Mouse (Mus musculus): Measurements from ENCODE around the gene Lrpap1. TPM values are rescaled to one million over a fixed set of nuclear protein-coding genes. Genes with fewer than 3 reads are reported as not detected.

The Lrpap1 gene
- total and polyA plus RNA-seq, 3 experiments = 22.9 to 43.7 (median 39.6) TPM

- in situ Hi-C loops (cut with MboI; ENCODE audit: low pct_ligation_motif_present, low pct_unique_long_range_greater_than_20kb, low sequenced_read_pairs) = no loop called here
- H3K27me3 ChIP-seq (replicated peaks) = peaks cover 75% of the 10 kb centered on the region
- peaks cover 0 to 3% of the 10 kb centered on the region in 2 experiments; a peak in 2 of 4 replicates for H3K4me1 ChIP-seq (ENCODE audit: control insufficient read depth in 1 of 2, insufficient read depth in 2 of 2)
- no peaks in the 10 kb centered on the region for H3K36me3 ChIP-seq (replicated peaks in 1 of 2; ENCODE audit: control insufficient read depth in 1 of 2, insufficient read depth in 1 of 2, low read length in 1 of 2)
- H3K9me3 ChIP-seq (replicated peaks; ENCODE audit: low read length) = peaks cover 7% of the 10 kb centered on the region
- H3K79me2 ChIP-seq (replicated peaks; ENCODE audit: control insufficient read depth, extremely low read depth, insufficient read depth, poor library complexity, severe bottlenecking) = no peaks in the 10 kb centered on the region
- TF ChIP-seq CTCF (conservative IDR thresholded peaks at IDR 0.05 in 1 of 2, IDR thresholded peaks at IDR 0.05 in 1 of 2; ENCODE audit: low read depth in 2 of 2, low read length in 2 of 2) (no peak), POLR2AphosphoS2 (IDR thresholded peaks at IDR 0.05; ENCODE audit: low read depth, low read length) (no peak), ZNF384 (IDR thresholded peaks at IDR 0.05; ENCODE audit: low read depth, low read length) (no peak), TBP (conservative IDR thresholded peaks at IDR 0.05; ENCODE audit: low read depth, low read length) (no peak), SIN3A (IDR thresholded peaks at IDR 0.05; ENCODE audit: low read length) (no peak), SMC3 (IDR thresholded peaks at IDR 0.05; ENCODE audit: low read depth, low read length) (no peak), CHD1 (IDR thresholded peaks at IDR 0.05; ENCODE audit: low read depth, low read length) (no peak), NELFE (IDR thresholded peaks at IDR 0.05; ENCODE audit: low read depth, low read length) (no peak), ZMIZ1 (IDR thresholded peaks at IDR 0.05; ENCODE audit: low read depth, low read length) (no peak), CHD2 (IDR thresholded peaks at IDR 0.05; ENCODE audit: low read length) (no peak), USF2 (conservative IDR thresholded peaks at IDR 0.05; ENCODE audit: low read depth, low read length) (no peak), MXI1 (IDR thresholded peaks at IDR 0.05; ENCODE audit: low read depth, low read length) (no peak), ETS1 (conservative IDR thresholded peaks at IDR 0.05; ENCODE audit: low read depth, low read length) (no peak), PAX5 (IDR thresholded peaks at IDR 0.05; ENCODE audit: low read length) (no peak), POLR2A (IDR thresholded peaks at IDR 0.05; ENCODE audit: low read depth, low read length) (no peak), KAT2A (IDR thresholded peaks at IDR 0.05; ENCODE audit: insufficient replicate concordance, low read length) (no peak), ZC3H11A (IDR thresholded peaks at IDR 0.05; ENCODE audit: low read depth, low read length) (no peak), GABPA (IDR thresholded peaks at IDR 0.05; ENCODE audit: insufficient replicate concordance, low read depth, low read length) (no peak), MAX (IDR thresholded peaks at IDR 0.05; ENCODE audit: low read length) (no peak), JUND (conservative IDR thresholded peaks at IDR 0.05; ENCODE audit: low read depth, low read length) (no peak)
- no peak overlapping the region for H3K4me2 ChIP-seq (ENCODE audit: insufficient read depth, low read depth, poor library complexity, severe bottlenecking)
- no peak for DNase-seq (ENCODE audit: extremely low read depth)
- H3K4me3 ChIP-seq (replicated peaks in 1 of 3; ENCODE audit: low read depth in 2 of 3, low read length in 2 of 3, poor library complexity in 1 of 3) = no peak overlapping the region
- no peak overlapping the region for H3K27ac ChIP-seq (ENCODE audit: insufficient read depth, low read depth)
- dilution Hi-C loops (cut with MboI; ENCODE audit: extremely low pct_ligation_motif_present, extremely low pct_unique_long_range_greater_than_20kb, low sequenced_read_pairs) = no loop called here
- H3K9ac ChIP-seq (ENCODE audit: insufficient read depth, low read depth) = no peak overlapping the region
These were observed 41.2 kb upstream of the Lrpap1 start for GRCm38 (mm10) chr5:35146747-35147146.

DNA sequence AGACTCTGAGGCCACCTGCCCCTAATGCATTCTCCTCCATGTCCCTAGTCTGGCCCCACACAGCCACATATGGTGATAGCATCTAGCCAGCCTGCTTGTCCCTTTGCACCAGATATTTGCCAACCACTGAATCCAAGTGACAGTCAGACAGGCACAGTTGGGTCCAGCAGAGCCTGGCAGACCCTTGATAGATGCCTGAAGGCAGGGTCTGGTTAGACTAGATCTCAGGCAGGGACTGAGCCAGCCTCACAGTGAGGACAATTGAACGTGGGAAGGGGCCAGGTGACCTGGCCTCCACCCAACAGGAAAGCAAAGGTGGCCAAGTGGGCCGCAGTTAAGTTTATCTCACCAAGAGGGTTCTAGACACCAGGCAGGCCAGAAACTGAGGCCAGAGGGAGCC lies 39.1 kb upstream of the Lrpap1 start:
- peaks cover 0 to 3% of the 10 kb centered on the region in 2 experiments; a peak in 2 of 4 replicates for H3K4me1 ChIP-seq (ENCODE audit: control insufficient read depth in 1 of 2, insufficient read depth in 2 of 2)
- H3K79me2 ChIP-seq (replicated peaks; ENCODE audit: control insufficient read depth, extremely low read depth, insufficient read depth, poor library complexity, severe bottlenecking) = no peaks in the 10 kb centered on the region
- H3K27me3 ChIP-seq (replicated peaks) = peaks cover 87% of the 10 kb centered on the region
- H3K36me3 ChIP-seq (replicated peaks in 1 of 2; ENCODE audit: control insufficient read depth in 1 of 2, insufficient read depth in 1 of 2, low read length in 1 of 2) = no peaks in the 10 kb centered on the region
- TF ChIP-seq POLR2AphosphoS2 (IDR thresholded peaks at IDR 0.05; ENCODE audit: low read depth, low read length) (no peak), MAX (IDR thresholded peaks at IDR 0.05; ENCODE audit: low read length) (no peak), ETS1 (conservative IDR thresholded peaks at IDR 0.05; ENCODE audit: low read depth, low read length) (no peak), RCOR1 (conservative IDR thresholded peaks at IDR 0.05; ENCODE audit: low read depth, low read length) (no peak), NRF1 (IDR thresholded peaks at IDR 0.05; ENCODE audit: low read depth, low read length) (no peak), MYC (IDR thresholded peaks at IDR 0.05; ENCODE audit: low read depth, low read length) (no peak), SIN3A (IDR thresholded peaks at IDR 0.05; ENCODE audit: low read length) (no peak), EP300 (IDR thresholded peaks at IDR 0.05; ENCODE audit: low read length) (no peak), RAD21 (IDR thresholded peaks at IDR 0.05; ENCODE audit: low read depth, low read length) (no peak), E2F4 (IDR thresholded peaks at IDR 0.05; ENCODE audit: insufficient replicate concordance, low read depth, low read length) (no peak), IRF4 (IDR thresholded peaks at IDR 0.05; ENCODE audit: low read depth, low read length) (no peak), POLR2A (IDR thresholded peaks at IDR 0.05; ENCODE audit: low read depth, low read length) (no peak), JUN (IDR thresholded peaks at IDR 0.05; ENCODE audit: insufficient read depth, low read depth, low read length) (no peak), USF1 (IDR thresholded peaks at IDR 0.05; ENCODE audit: low read depth, low read length) (no peak), PAX5 (IDR thresholded peaks at IDR 0.05; ENCODE audit: low read length) (no peak), MXI1 (IDR thresholded peaks at IDR 0.05; ENCODE audit: low read depth, low read length) (no peak)
- DNase-seq (ENCODE audit: extremely low read depth) = no peak
- H3K4me3 ChIP-seq (replicated peaks in 1 of 3; ENCODE audit: low read depth in 2 of 3, low read length in 2 of 3, poor library complexity in 1 of 3) = no peak overlapping the region
- no peak overlapping the region for H3K4me2 ChIP-seq (ENCODE audit: insufficient read depth, low read depth, poor library complexity, severe bottlenecking)
- dilution Hi-C loops (cut with MboI; ENCODE audit: extremely low pct_ligation_motif_present, extremely low pct_unique_long_range_greater_than_20kb, low sequenced_read_pairs) (no loop called here), in situ Hi-C loops (cut with MboI; ENCODE audit: low pct_ligation_motif_present, low pct_unique_long_range_greater_than_20kb, low sequenced_read_pairs) (no loop called here)
- H3K9ac ChIP-seq (ENCODE audit: insufficient read depth, low read depth) = no peak overlapping the region
- no peaks in the 10 kb centered on the region for H3K9me3 ChIP-seq (replicated peaks; ENCODE audit: low read length)
- no peak overlapping the region for H3K27ac ChIP-seq (ENCODE audit: insufficient read depth, low read depth)
